Mouse (Mus musculus): ENCODE measurements around the gene 4930579G24Rik.

Gene 4930579G24Rik

GRCm38 (mm10) chr3:79628561-79629415, at the start of gene 4930579G24Rik:
4930579G24Rik (plus strand) TSS chr3:79629079.
- DNase-seq: peak; percentile 98

GRCm38 (mm10) chr3:79579891-79580575, 48.8 kb upstream of the 4930579G24Rik start:
- no peak for DNase-seq

GRCm38 (mm10) chr3:79586804-79587203, 42.1 kb upstream of the 4930579G24Rik start:
- peak; percentile 92 for DNase-seq

GRCm38 (mm10) chr3:79589671-79590070, 39.2 kb upstream of the 4930579G24Rik start:
- DNase-seq: no peak

- peak; percentile 84 for DNase-seq
Observed at GRCm38 (mm10) chr3:79590863-79591792, 37.8 kb upstream of the 4930579G24Rik start, which contains the start of gene Ppid. Ppid (plus strand) TSS chr3:79591342.

GRCm38 (mm10) chr3:79591793-79592471, 36.9 kb upstream of the 4930579G24Rik start:
- no peak for DNase-seq

GRCm38 (mm10) chr3:79595468-79595867, 33.4 kb upstream of the 4930579G24Rik start:
- no peak for DNase-seq

GRCm38 (mm10) chr3:79609886-79610285, 19.0 kb upstream of the 4930579G24Rik start:
- DNase-seq: no peak

- no peak for DNase-seq
Observed at GRCm38 (mm10) chr3:79627484-79628181, 1.2 kb upstream of the 4930579G24Rik start.

- DNase-seq: no peak
Observed at GRCm38 (mm10) chr3:79628182-79628560, 708 bp upstream of the 4930579G24Rik start.

- peak; percentile 88 for DNase-seq
Observed at GRCm38 (mm10) chr3:79629416-79629730, 494 bp downstream of the 4930579G24Rik start, which contains the start of gene Etfdh. Etfdh (minus strand) TSS chr3:79629500.

GRCm38 (mm10) chr3:79652129-79652528, 23.2 kb downstream of the 4930579G24Rik start:
- DNase-seq: no peak

GRCm38 (mm10) chr3:79656682-79657081, 27.8 kb downstream of the 4930579G24Rik start:
- peak; percentile 11 for DNase-seq

GRCm38 (mm10) chr3:79664787-79665408, 36.0 kb downstream of the 4930579G24Rik start:
- peak; percentile 52 for DNase-seq

GRCm38 (mm10) chr3:79670556-79670955, 41.7 kb downstream of the 4930579G24Rik start:
- no peak for DNase-seq

GRCm38 (mm10) chr3:79672188-79672587, 43.3 kb downstream of the 4930579G24Rik start:
- DNase-seq: no peak

GRCm38 (mm10) chr3:79673082-79673481, 44.2 kb downstream of the 4930579G24Rik start:
- peak; percentile 68 for DNase-seq

GRCm38 (mm10) chr3:79674641-79675040, 45.8 kb downstream of the 4930579G24Rik start:
- no peak for DNase-seq

GRCm38 (mm10) chr3:79676411-79676810, 47.5 kb downstream of the 4930579G24Rik start:
- DNase-seq: no peak

All from lung, postnatal 10 days (tissue).